Mouse (Mus musculus) CD4-positive helper T cell, adult 2 months (primary cell): ENCODE results near the gene Cenpv.
A peak's percentile ranks its signal among the peaks of the same experiment; 100 is the strongest.
"Not testable (repeated sequence)": the region's sequence is repeated elsewhere in the genome, so short reads cannot be mapped to it uniquely, and the experiment has no call there.

Experiments used
- DNase-seq: peaks from one replicate; pipeline ENCODE4 v3.0.0-alpha.2; 2012; ENCODE audit warnings: low read depth, missing footprints, low spot score

Gene Cenpv

DNA sequence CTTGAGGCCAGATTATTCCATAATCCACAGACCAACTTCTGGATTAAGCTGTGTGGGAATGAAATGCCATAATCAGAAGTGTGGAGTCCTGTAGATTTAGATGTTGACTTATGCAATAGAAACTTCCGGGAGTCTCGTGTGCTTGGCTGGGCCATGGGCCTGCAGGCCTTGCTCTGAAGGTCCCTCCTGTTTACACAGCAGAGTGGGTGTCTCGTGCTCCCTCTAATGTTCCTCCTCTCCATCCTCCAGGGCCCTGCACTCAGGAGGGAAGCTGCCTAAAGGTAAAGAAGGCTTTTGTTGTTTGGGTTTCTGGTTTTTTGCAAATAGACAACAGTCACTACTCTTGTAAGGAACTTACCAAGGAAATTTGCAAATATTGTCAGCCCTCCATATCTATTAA, 29.5 kb downstream of the Cenpv start:
- DNase-seq, result no peak

GRCm38 (mm10) chr11:62508816-62509215, 30.2 kb downstream of the Cenpv start:
- DNase-seq, result not testable (repeated sequence)

GRCm38 (mm10) chr11:62508365-62508764, 30.7 kb downstream of the Cenpv start:
- not testable (repeated sequence) for DNase-seq

DNA sequence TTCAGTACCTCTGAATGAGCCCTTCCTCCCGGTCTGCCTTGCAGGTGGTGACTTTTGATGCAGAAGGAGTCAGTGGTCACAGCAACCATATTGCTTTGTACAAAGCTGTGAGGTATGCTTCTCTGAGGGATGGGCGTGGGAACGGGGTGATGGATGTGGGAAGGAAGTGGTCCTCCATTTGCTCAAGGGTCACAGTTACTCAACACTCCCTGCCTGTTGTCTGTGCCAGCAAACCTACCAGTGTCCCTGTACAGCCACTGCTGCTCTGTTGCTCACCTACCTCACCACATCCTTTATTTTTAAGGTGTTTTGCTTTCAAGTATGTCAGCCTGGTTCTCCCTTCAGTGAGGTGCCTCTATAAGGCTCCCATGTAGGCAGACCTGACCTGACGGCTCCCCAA, 31.4 kb downstream of the Cenpv start:
- peak; percentile 52 for DNase-seq

DNA sequence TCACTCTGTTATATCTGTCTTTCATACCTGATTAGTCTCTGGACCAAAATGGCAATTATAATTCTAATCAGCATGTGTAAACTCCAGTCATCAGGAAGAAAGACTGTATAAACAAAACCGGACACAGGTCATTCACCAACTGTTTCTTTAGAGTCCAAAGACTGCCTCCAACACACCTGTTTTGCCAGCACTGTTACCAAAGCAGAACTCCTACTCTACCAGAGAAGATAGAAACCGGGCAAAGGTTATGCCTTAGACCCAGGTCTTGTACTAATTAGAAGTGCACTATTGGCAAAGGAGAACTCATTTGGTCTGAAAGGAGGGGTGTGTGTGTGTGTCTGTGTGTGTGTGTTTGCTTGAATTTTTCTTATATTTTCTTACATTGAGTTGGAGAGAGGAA, 38.5 kb downstream of the Cenpv start:
- no peak for DNase-seq

GRCm38 (mm10) chr11:62498802-62499201, 40.3 kb downstream of the Cenpv start:
- no peak for DNase-seq

GRCm38 (mm10) chr11:62497181-62497580, 41.9 kb downstream of the Cenpv start:
- no peak for DNase-seq

- peak; percentile 66 for DNase-seq
Observed at GRCm38 (mm10) chr11:62496151-62496715, 42.8 kb downstream of the Cenpv start.

DNA sequence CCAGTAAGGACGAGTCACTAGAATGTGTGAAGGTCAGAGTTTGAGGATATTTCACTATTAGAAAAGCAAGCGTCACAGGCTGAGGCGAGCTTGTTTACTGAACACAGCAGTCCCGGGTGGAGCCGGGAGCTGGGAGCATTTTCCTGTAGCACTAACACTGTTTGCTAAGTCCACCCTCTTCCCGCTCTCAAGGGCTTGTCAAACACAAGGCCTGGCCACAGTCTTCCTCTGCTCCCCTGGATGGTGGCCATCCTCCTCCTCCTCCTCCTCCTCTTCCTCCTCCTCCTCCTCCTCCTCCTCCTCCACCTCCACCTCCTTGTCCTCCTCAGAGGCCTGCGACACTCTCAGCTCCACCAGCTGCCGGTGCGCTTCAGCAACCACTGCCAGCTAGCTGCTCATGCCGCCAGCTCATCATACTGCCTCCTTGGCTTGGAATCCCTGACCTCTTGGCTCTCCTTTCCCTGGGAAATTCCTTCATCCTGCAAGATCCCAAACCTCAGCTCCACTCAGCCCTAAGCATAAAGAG, 43.7 kb downstream of the Cenpv start:
- DNase-seq, result no peak

- peak; percentile 83 for DNase-seq
Observed at GRCm38 (mm10) chr11:62494754-62495275, 44.2 kb downstream of the Cenpv start.

DNA sequence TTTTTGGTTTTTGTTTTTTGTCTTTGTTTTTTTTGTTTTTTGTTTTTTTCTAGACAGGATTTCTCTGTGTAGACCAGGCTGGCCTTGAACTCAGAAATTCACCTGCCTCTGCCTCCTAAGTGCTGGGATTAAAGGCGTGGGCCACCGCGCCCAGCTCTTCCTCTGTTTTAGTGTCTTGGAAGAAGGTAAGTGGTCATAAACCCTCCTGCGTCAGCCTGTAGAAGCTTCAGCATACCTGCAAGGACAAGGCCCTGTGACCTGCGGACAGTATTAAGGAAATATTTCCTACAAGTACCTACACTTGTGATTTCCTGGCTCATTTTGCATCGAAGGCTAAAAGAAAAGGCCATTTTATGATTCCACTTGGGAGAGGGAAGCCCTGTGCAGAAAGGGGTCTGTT, 45.4 kb downstream of the Cenpv start:
- DNase-seq, result no peak

DNA sequence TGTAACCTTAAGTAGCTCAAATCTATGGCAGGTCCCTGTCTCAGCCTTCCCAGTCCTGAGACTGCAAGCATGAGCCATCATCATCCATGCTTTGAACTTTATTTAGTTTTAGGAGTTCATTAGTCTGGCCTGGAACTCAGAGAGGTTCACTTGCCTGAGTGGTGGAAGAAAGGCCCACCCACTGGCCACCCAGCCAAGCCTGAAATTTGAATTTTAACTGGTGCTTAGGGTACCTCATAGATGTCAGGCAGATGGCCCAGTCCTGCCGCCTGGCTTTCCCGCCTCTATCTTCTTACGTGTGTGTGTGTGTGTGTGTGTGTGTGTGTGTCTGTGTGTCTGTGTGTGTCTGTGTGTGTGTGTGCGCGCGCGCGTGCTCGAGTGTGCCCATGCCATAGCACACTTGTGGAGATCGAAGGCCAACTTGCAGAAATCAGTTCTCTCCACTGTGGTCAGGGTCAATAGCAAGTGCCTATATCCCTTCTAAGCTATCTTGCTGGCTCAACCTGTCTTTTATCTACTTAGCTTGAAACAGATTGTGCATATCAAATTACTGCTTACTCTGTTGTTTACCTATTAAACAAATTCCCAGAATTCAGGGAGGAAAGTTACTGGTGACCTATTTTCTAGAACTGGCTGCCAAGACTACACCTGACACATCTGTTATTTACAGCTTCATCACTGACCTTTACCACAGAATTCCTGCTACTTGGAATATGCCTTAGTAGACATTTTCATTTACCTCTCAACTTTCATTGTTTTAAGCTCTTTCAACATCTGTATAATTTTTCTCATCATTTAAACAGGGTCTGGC, 51.3 kb downstream of the Cenpv start:
- DNase-seq, result no peak

GRCm38 (mm10) chr11:62486949-62487348, 52.1 kb downstream of the Cenpv start:
- no peak for DNase-seq

- DNase-seq, result no peak
Observed at GRCm38 (mm10) chr11:62479581-62479980, 59.5 kb downstream of the Cenpv start.

GRCm38 (mm10) chr11:62478931-62479330, 60.1 kb downstream of the Cenpv start:
- DNase-seq, result no peak

DNA sequence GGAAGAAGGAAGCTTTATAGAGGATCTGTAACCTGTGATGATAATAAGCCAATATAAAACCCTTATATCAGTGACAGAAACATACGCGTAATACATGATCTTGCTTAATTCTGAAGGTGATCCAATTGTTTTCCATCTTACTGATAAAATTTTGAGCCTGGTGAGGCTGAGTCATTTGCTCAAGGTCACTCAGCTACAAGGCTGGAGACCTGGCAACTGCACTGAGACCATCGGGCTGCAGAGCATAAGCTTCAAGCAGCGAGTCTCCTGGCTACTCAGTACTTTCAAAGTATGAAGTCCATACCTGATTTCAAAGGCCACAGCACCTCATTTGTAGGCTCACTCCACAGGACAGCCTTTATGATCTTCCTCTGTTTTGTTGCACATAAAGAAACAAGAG, 62.9 kb downstream of the Cenpv start:
- no peak for DNase-seq
